Mouse (Mus musculus): Measurements from ENCODE around the gene Gm48552.
A peak's percentile ranks its signal among the peaks of the same experiment; 100 is the strongest.

The Gm48552 gene

GRCm38 (mm10) chr10:81407539-81408423 is 19.0 kb downstream of the Gm48552 start:
- DNase-seq, result peak; percentile 83

DNA sequence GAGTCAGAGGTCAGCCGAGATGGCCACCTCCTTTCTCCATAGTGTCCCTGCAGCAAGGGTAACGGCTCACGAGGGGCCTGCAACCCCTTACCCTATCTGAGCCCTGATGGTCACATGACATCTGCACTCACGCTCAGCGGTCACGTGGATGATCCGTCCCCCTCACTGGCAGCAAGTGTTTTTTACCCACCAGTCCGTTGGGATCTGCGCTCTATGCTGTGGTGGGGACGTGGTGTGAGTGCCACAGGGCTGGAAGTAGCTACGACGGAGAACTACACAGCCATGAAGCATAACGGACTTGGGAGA is 19.6 kb downstream of the Gm48552 start:
- no peak for DNase-seq

DNA sequence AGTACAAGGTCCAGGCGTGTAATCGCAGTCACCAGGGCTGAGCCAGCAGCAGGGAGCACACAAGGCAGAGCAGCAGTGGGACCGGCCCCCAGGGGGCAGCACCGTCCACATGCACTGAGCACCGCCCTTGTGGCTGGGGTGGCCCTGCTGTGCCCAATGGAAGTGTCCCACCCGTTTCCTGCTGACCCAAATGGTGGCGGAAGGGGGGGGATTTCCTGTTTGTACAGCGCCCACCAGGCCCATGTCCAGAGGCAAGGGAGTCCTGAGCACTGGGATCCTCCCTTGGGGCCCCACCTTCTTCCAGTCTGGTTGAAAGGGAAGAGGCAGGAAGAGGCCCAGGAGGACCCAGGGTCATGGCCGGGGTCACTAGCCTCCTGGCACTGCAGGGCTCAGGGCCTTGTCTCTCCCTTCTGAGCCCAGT is 20.1 kb downstream of the Gm48552 start:
- DNase-seq, result no peak

DNA sequence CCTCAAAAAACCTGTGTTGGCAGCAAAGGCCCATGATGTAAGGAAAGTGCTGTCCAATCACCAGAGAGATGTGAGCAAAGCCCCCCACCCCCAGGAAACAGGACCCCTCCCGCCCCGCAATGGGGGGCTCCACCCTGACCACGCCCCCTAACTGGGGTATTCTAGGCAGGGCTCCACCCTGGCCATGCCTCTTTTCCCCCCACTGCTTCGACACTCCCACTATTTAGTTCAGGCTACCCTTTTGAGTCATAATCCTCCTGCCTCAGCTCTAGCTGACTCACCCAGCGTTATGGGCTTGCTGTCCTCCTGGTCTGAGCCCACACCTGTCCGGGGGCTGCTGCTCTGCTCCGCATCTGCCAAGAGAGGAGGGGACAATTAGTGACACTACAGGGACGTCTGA is 20.5 kb downstream of the Gm48552 start:
- DNase-seq, result no peak

DNA sequence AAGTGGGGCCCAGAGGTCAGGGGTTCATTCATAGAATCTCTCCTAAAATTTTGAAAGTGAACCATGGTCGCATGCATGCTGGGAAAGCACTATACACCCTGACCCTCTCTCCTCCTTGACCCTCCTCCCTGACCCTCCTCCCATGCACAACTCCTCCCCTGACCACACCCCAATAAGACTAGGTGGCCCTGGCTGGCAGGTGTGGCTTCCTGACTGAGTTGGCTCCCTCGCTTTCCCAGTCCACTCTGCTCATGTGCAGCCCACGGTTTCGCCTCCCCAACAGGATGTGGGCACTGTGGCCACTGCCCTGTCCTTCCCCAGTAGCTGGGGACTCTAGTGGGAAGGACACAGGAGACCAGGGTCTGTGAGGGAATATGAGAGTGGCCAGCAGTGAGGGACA is 21.5 kb downstream of the Gm48552 start:
- no peak for DNase-seq

GRCm38 (mm10) chr10:81410981-81411380 is 22.2 kb downstream of the Gm48552 start:
- DNase-seq, result no peak

- DNase-seq, result peak; percentile 73
These were observed 22.9 kb downstream of the Gm48552 start for GRCm38 (mm10) chr10:81411471-81412400.

DNA sequence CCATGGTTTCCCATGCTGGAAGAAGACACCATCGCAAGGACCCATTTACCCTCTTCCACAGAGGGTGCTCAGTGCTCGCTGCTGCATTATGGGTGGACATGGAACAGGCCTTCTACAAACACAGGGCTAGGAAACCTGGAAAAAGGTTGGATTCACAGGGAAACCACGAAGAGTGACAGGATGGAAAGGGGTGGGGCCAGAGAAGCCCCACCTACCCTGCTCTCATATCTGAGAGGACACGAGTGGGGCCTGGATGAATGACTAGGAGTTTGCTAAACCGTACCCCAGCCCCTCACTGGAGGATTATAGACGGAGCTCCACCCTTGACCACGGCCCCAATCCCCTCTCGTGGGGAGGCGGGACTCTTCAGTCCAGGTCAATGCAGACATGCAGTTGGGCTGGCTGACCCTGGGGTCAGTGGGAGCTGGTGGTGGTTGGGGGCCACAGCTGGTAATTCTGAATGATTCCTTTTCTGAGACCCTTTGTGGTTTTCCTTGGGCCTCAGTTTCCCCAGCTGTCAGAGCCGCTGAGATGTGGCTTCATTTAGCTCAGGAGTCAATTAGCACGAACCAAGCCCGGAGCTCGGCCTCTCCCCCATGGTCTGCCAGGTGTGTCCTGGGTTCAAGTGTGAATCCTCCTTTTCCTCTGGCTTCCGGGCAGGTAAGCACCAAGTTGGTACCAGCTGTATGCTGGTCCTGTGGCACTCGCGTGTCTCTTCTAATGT is 23.9 kb downstream of the Gm48552 start:
- no peak for DNase-seq

DNA sequence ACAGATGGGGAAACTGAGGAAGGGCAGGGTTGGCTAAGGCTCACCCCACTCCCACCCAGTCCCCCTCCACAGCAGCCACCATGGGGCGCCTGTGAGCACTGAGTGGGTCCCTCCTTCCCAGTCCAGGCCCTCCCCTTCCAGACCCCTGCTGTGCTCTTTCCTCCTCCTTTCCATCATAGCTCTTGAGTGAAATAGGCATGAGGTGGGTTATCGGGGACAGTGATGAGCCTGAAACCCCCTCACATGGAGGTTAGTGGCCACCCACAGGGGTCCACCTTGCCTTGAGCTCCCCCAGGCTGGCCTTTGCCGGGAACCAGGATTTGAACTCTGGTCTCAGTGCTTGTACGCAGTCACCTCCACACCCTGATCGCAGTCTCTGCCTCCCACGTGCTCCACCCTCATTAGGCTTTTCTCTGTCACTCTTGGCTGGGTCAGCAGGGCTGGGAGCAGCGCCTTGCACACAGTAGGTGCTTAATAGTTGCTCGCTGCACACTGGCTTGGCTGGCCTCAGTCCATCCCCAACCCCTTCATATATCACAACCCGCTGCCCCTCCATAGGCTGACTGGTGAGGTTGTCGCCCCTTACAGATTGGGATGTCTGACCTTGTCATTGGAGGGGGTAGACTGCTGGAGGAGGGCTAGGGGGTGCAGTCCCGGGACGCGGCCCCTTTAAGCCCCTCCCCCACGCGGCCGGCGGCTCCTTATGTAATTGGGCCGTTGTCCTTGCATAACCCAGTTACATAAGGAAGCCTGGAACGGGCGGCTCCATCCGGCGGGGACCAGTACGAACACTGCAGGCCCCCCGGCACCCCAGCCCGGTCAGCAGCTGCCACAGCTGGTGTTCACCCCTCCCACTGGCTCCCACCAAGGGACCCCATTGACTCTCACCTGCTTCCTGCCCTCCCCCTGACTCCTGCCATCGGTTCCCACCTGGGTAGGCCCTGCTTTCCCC is 24.8 kb downstream of the Gm48552 start:
- peak; percentile 84 for DNase-seq

DNA sequence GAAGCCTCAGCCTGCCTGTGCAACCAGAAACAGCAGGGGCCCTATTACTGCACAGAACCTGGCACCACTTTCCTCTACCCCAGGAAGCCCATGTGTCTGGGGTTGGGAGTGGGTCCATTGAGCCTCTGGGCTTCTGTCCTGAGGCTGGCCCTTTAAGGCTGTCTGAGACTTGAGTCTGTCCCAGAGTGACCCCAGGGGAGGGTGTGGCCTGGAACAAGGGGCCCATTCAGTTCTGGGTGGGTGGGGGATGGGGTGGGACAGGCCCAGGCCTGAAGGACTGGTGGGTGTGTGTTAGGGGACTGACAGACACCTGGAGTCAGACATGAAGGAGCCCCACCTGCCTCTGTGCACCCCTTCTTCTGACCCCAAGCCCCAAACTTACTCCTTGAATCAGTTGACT is 25.9 kb downstream of the Gm48552 start:
- no peak for DNase-seq

- DNase-seq, result no peak
These were observed 26.3 kb downstream of the Gm48552 start for GRCm38 (mm10) chr10:81415146-81415545.

DNA sequence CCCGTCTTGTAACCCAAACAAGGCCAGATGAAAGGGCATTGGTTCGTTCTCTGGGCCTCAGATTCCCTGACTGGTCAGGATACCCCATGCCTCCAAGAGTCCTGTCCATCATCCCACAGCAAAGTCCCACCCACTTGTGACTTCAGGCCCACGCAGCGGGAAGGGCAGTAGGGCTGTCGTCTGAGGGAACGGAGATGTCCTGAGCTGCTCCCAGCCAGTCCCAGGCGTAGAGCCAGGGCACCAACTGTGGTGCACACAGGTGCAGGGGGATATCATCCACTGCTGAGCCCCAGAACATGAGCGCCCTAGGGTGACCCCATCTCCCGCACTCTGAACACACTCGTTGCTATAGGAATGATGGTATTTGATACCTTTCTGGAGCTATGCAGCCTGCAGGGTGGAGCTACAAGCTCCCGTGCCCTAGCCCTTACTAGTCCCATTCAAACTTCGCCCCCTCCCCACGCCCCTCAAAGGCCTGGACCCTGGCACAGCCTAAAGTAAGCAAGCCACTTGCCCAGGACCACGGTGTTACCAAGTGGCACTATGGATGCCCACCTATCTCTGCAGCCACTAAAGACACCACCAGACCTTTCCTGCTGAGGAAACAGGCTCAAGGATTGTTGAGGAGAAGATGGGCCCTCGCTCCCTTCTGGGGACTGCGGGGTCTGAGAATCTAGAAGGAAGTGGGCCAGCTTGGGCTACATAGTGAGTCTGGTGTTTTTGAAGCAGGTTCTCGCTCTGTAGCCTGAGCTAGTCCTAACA is 26.9 kb downstream of the Gm48552 start:
- no peak for DNase-seq

DNA sequence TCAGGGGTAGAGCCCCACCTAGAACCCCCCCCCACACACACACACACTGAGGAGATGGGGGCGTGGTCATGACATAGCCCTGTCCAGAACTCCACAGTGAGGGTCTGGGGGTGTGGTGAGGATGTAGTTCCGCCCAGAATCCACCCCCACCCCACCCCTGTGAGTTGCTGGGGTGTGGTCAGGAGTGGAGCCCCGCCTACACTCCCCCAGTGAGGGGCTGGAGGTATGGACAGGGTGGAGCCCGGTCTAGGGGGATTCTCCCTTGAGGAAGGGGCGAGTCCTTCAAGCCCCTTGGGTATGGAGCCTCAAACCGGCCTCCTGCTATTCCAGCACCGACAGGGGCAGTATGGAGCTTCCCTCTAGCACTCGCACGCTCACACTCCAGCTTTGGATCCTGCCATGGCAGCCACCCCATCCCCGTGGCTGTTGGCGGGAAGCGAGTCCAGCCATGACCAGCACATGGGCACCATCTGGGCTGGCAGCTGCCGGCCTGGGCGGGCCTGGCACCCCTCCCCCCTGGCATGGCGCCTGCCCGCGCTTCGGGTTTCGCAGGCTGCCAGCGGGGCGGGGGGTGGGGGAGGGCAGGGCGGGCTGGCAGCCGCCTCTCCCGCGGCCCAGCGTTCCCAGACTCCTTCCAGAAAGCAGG is 27.9 kb downstream of the Gm48552 start:
- DNase-seq, result peak; percentile 92

- no peak for DNase-seq
These were observed 28.7 kb downstream of the Gm48552 start for GRCm38 (mm10) chr10:81417227-81418215.

DNA sequence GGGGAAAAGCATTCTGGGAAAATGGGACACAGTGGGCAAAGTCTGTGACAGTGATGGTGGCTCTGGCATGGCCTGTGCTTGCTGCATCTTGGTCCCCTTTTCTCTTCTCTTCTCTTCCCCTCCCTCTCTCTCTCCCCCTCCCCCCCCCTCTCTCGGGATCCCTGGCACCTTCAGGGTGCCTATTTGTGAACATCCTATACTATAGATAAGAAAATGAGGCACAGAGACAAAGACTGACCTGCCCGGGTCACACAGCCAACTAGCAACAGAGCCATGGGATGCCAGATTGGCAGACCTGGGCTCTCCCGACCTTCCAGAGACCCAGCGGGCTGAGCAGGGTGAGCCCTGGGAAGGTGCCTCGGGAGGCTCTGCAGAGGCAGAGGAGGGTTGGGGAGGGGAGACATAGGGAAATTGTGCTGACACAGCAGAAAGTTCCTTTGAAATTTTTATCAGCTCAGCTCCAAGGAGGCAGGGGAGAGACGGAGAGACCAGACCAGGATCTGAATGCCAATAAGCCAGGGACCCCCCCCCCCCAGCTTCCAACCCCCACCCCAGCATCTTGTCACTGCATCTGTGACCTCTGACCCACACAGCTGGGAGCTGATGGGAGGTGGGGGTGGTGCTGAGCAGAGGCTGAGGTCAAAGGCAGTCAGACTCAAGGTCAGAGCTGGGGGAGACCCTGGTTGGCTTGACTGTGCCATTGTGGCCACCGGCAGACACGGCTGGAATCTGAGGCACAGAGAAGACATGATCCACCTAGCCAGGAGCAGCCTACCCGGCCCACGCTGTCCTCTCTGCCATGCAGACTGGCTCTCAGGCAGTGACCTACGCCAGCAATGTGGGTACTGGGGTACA is 29.6 kb downstream of the Gm48552 start:
- DNase-seq, result no peak

DNA sequence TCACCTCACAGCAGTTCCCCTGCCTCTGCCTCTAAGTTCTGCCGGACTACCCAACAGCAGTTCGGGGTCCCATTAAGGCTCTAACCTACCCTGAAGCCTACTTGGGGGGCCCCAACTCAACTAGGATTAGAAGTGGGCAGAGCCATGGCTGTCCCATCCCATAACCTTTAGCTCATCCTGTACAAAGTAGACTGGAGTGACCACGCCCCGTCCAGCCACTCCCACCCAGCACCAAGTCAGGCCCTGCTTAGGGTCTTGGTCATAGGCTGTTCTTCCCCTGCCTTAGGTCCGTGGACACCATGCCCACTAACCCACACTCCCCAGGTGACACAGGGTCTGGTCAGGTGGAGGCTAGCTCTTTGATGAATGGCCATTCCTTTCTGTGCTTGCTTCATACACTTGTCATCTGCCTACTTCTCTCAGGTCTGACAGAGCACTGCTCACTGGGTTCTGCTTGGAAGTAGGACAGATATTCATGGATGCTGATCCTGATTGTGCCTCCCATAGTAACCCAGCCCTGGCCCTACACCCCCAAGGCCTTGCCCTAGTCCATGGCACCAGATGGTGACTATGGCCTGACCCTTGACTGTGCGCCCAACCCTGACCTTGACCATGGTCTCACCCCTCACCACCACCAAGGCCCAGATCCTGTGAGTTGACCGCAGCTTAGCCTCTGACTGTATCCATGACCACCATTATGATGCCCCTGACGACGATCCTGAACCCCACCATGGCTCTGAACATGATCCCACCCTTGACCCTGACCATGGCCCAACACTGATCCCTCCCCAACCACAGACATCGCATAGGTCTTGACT is 30.5 kb downstream of the Gm48552 start:
- no peak for DNase-seq

GRCm38 (mm10) chr10:81420191-81420767 is 31.5 kb downstream of the Gm48552 start:
- DNase-seq, result no peak
